Mouse (Mus musculus) ES-Bruce4 (cell line): ENCODE data around the gene Dbn1.

Experiments
- CTCF ChIP-seq: IDR thresholded peaks from one replicate; pipeline ENCODE4 v1.8.1; 2011; ENCODE audit warnings: low read depth, low read length
- EP300 ChIP-seq: IDR thresholded peaks from 2 replicates; pipeline ENCODE4 v1.6.1; 2011; ENCODE audit warnings: low read depth, low read length; ENCODE audit not compliant: insufficient read depth
- POLR2A ChIP-seq: IDR thresholded peaks from one replicate; pipeline ENCODE4 v1.8.1; 2011; ENCODE audit warnings: low read length; ENCODE audit not compliant: insufficient read depth

- no peak for TF ChIP-seq POLR2A
- TF ChIP-seq CTCF: no peak
- TF ChIP-seq EP300: no peak
Observed at GRCm38 (mm10) chr13:55476256-55476655, 11.7 kb downstream of the Dbn1 start.
